Mouse (Mus musculus) right cerebral cortex, postnatal 25 days (tissue): ENCODE data around the gene Mad2l2.
"Not testable (repeated sequence)": the region's sequence is repeated elsewhere in the genome, so short reads cannot be mapped to it uniquely, and the experiment has no call there.

Source experiments
- DNase-seq: peaks from one replicate; pipeline ENCODE4 v3.0.0; 2022

Mad2l2 gene

GRCm38 (mm10) chr4:148174495-148174862 lies 44.3 kb downstream of the Mad2l2 start:
- DNase-seq: no peak

DNA sequence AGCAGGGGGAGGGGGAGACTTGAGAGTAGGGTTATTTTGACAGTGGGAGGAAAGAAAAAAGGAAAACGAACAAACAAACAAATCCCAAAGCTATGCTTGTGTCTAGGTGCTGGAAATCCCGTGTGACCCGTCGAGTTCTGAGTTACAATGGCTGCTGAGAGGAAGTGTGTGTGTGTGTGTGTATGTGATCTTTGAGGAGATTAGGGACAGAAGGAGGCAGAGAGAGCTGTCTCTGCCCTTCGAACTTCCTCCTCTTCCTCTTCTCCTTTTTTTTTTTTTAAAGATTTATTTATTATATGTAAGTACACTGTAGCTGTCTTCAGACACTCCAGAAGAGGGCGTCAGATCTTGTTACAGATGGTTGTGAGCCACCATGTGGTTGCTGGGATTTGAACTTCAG lies 46.4 kb downstream of the Mad2l2 start:
- DNase-seq: not testable (repeated sequence)

DNA sequence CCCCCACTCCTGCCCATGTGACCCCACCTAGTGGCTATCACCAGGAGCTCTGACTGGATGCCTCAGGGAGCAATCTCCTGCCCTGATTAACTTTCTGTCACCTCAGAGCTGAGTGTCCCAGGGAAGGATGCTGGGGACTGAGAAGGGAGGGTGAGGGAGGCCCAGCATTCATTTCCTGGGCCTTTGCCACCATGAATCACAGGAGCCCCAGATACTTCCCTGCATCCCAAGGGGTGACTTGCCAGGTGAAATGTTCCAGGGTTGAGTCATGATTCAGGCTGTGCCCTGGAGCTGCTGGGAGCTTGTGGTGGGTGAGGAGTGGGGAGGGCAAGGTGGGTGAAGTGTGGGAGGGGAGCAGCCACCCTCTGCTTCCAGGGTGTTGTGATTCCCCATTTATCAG lies 47.5 kb downstream of the Mad2l2 start:
- no peak for DNase-seq

GRCm38 (mm10) chr4:148181483-148181882 lies 51.3 kb downstream of the Mad2l2 start:
- no peak for DNase-seq

- DNase-seq: no peak
Measured at GRCm38 (mm10) chr4:148182363-148182762, 52.2 kb downstream of the Mad2l2 start.

GRCm38 (mm10) chr4:148184564-148184963 lies 54.4 kb downstream of the Mad2l2 start:
- no peak for DNase-seq

DNA sequence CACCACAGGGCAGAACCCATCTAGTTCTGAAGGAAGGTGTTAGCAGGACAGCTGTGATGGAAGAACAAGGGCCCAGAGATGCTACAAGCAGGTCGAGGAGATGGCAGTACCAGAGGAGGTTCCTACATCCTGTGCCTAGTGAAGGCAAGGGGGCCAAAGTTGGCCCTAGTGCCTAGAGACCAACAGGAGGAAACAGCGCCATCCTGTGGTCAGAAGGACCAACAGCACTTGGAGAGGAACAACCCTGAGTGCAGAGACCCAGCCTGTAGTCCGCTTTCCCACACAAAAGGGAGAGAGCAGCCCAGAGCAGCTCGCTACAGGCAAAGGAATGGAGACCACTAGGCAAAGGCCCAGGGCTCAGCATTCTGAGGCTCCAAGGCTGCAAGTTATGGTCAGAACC lies 55.6 kb downstream of the Mad2l2 start:
- no peak for DNase-seq

DNA sequence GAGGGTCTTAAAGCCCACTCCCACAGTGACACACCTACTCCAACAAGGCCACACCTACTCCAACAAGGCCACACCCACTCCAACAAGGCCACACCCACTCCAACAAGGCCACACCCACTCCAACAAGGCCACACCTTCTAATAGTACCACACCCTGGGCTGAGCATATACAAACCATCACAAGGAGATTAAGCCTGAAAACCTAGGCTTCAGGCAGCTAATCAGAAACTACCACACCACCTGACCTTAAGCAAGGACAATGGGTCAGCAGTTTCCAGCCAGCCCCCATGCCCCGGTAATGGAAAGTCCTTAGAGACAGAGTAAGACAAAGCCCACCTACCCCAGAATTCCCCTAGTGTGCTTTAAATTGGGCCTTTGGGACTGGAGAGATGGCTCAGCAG lies 58.6 kb downstream of the Mad2l2 start:
- not testable (repeated sequence) for DNase-seq

GRCm38 (mm10) chr4:148192707-148193245 lies 62.6 kb downstream of the Mad2l2 start:
- DNase-seq: no peak

GRCm38 (mm10) chr4:148194400-148194799 lies 64.2 kb downstream of the Mad2l2 start:
- no peak for DNase-seq
